Mouse (Mus musculus) MEL (cell line): ENCODE measurements around the gene Gm42674.

Experiments
- CTCF ChIP-seq, 3 experiments: IDR thresholded peaks in 2 of 3; conservative IDR thresholded peaks in 1 of 3; 2 replicates each; pipeline ENCODE4 v1.5.1; 2011 to 2012; ENCODE audit warnings: low read length in 3 of 3, low read depth in 2 of 3, mild to moderate bottlenecking in 2 of 3, improper control_type of control experiment in 1 of 3, inconsistent platforms in 1 of 3, mixed read lengths in 1 of 3, moderate library complexity in 1 of 3; ENCODE audit not compliant: control insufficient read depth in 1 of 3, insufficient read depth in 1 of 3, poor library complexity in 1 of 3, severe bottlenecking in 1 of 3
- POLR2A ChIP-seq, 2 experiments: IDR thresholded peaks; 2 replicates each; pipeline ENCODE4 v1.6.1; 2011 to 2012; ENCODE audit warnings: low read length in 2 of 2, mild to moderate bottlenecking in 2 of 2, control low read depth in 1 of 2, improper control_type of control experiment in 1 of 2, low read depth in 1 of 2, moderate library complexity in 1 of 2; ENCODE audit not compliant: control insufficient read depth in 1 of 2, insufficient read depth in 1 of 2, poor library complexity in 1 of 2
- POLR2AphosphoS2 ChIP-seq: IDR thresholded peaks from 2 replicates; pipeline ENCODE4 v1.6.1; 2011; ENCODE audit warnings: low read length, improper control_type of control experiment
- TAL1 ChIP-seq: IDR thresholded peaks from 2 replicates; pipeline ENCODE4 v1.6.1; 2012; ENCODE audit warnings: mild to moderate bottlenecking, inconsistent platforms, low read length, moderate library complexity, mixed read lengths
- TCF12 ChIP-seq: IDR thresholded peaks from 2 replicates; pipeline ENCODE4 v1.6.1; 2014; ENCODE audit warnings: low read depth, mild to moderate bottlenecking, inconsistent platforms, low read length, improper control_type of control experiment, moderate library complexity
- ZC3H11A ChIP-seq: IDR thresholded peaks from 2 replicates; pipeline ENCODE4 v1.6.1; 2012; ENCODE audit warnings: low read depth, mild to moderate bottlenecking, inconsistent platforms, low read length, improper control_type of control experiment
- ZKSCAN1 ChIP-seq: IDR thresholded peaks from 2 replicates; pipeline ENCODE4 v1.6.1; 2012; ENCODE audit warnings: low read depth, mild to moderate bottlenecking, inconsistent platforms, low read length, improper control_type of control experiment, moderate library complexity

GRCm38 (mm10) chr3:90599401-90599800 is 2.3 kb upstream of the Gm42674 start:
- TF ChIP-seq POLR2AphosphoS2 = no peak
- TF ChIP-seq POLR2A (IDR thresholded peaks at IDR 0.05; ENCODE audit: control insufficient read depth in 1 of 2, insufficient read depth in 1 of 2, low read depth in 1 of 2, low read length in 2 of 2, poor library complexity in 1 of 2) = no peak
- no peak for TF ChIP-seq ZC3H11A
- TF ChIP-seq TCF12 = no peak
- no peak for TF ChIP-seq TAL1
- TF ChIP-seq ZKSCAN1 = no peak
- TF ChIP-seq CTCF (IDR thresholded peaks at IDR 0.05 in 2 of 3, conservative IDR thresholded peaks at IDR 0.05 in 1 of 3; ENCODE audit: control insufficient read depth in 1 of 3, insufficient read depth in 1 of 3, low read depth in 2 of 3, low read length in 3 of 3, poor library complexity in 1 of 3, severe bottlenecking in 1 of 3) = no peak
